Mouse (Mus musculus) ES-E14 (cell line): ENCODE data around the gene Dpep3.

Source experiments
- CHD2 ChIP-seq: IDR thresholded peaks from 2 replicates; pipeline ENCODE4 v1.6.1; 2014; ENCODE audit warnings: mild to moderate bottlenecking, low read depth, low read length, inconsistent platforms
- HCFC1 ChIP-seq: IDR thresholded peaks from 2 replicates; pipeline ENCODE4 v1.6.1; 2012; ENCODE audit warnings: low read length, inconsistent platforms, borderline replicate concordance; ENCODE audit not compliant: insufficient read depth
- MAFK ChIP-seq: IDR thresholded peaks from 2 replicates; pipeline ENCODE4 v1.6.1; 2014; ENCODE audit warnings: mild to moderate bottlenecking, low read depth, low read length, inconsistent platforms; ENCODE audit not compliant: insufficient read depth
- ZC3H11A ChIP-seq: IDR thresholded peaks from 2 replicates; pipeline ENCODE4 v1.6.1; 2012; ENCODE audit warnings: low read depth, mild to moderate bottlenecking, inconsistent platforms, low read length, borderline replicate concordance
- ZNF384 ChIP-seq: IDR thresholded peaks from 2 replicates; pipeline ENCODE4 v1.6.1; 2012; ENCODE audit warnings: low read depth, low read length, inconsistent platforms

DNA sequence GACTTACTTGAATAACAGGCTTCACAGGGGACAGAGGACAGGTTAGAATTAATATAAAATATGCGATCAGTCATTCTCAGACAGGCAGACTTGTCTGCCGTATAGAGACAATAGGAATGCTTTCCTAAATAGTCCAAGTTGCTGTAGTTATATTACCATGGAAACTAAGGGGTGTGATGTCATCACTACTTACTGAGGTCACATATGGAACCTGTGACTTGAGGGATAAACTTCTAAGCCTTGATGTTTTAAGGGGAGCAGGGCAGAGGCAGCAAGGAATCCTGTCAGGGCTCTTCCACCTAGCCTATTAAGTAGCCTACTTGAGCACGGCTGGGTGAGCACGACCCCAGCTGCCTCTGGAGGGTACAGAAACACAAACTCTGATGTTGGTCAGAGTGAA is 26.6 kb upstream of the Dpep3 start, which contains the start of gene Dpep2nb:
- no peak for TF ChIP-seq HCFC1
- TF ChIP-seq MAFK, result no peak
- no peak for TF ChIP-seq ZNF384
- no peak for TF ChIP-seq ZC3H11A
- no peak for TF ChIP-seq CHD2
